Mouse (Mus musculus) liver, adult 2 months (tissue): ENCODE results near the gene Tktl2. TPM values are rescaled to one million over a fixed set of nuclear protein-coding genes. Genes with fewer than 3 reads are reported as not detected.
A peak's percentile ranks its signal among the peaks of the same experiment; 100 is the strongest.

Experiments used
- DNase-seq: peaks from one replicate; pipeline ENCODE4 v3.0.0-alpha.2; 2011; ENCODE audit warnings: low read depth, low spot score; ENCODE audit errors: extremely low read depth
- H3K27ac ChIP-seq: fragments of 200-500 bp; replicated peaks from 2 replicates; pipeline ENCODE4 v1.5.1; 2012; ENCODE audit warnings: low read depth, mild to moderate bottlenecking, control low read depth, inconsistent platforms, low read length; ENCODE audit not compliant: insufficient read depth
- H3K27me3 ChIP-seq: fragments of 200-500 bp; 2 replicates; pipeline ENCODE4 v1.6.1; 2012; ENCODE audit warnings: mild to moderate bottlenecking, moderate library complexity, low read length, inconsistent platforms; ENCODE audit not compliant: control insufficient read depth, insufficient read depth
- H3K36me3 ChIP-seq: fragments of 200-500 bp; 2 replicates; pipeline ENCODE4 v1.6.1; 2012; ENCODE audit warnings: low read length, inconsistent platforms; ENCODE audit not compliant: control insufficient read depth, insufficient read depth
- H3K4me1 ChIP-seq: fragments of 200-500 bp; 2 replicates; pipeline ENCODE4 v1.6.1; 2011; ENCODE audit warnings: low read length; ENCODE audit not compliant: control insufficient read depth, insufficient read depth
- H3K4me3 ChIP-seq: fragments of 200-500 bp; 2 replicates; pipeline ENCODE4 v1.5.1; 2011; ENCODE audit warnings: low read depth, mild to moderate bottlenecking, control low read depth, low read length, moderate library complexity; ENCODE audit not compliant: insufficient read depth
- H3K79me2 ChIP-seq: fragments of 200-500 bp; 2 replicates; pipeline ENCODE4 v1.6.1; 2012; ENCODE audit warnings: inconsistent platforms, mild to moderate bottlenecking, low read length, moderate library complexity; ENCODE audit not compliant: control insufficient read depth, insufficient read depth
- H3K9ac ChIP-seq: fragments of 200-500 bp; 2 replicates; pipeline ENCODE4 v1.6.1; 2012; ENCODE audit warnings: low read depth, mild to moderate bottlenecking, control low read depth, inconsistent platforms, low read length
- CTCF ChIP-seq: fragments of 200-500 bp; IDR thresholded peaks from 2 replicates; pipeline ENCODE4 v1.5.1; 2011; ENCODE audit warnings: low read depth, low read length, control low read depth
- POLR2A ChIP-seq: fragments of 200-500 bp; IDR thresholded peaks from 2 replicates; pipeline ENCODE4 v1.6.1; 2011; ENCODE audit warnings: low read length, control low read depth; ENCODE audit not compliant: insufficient read depth; ENCODE audit errors: extremely low read depth
- WGBS: fragments of 180-500 bp; shearing (Covaris S2); methylation state at CpG from one replicate; pipeline ENCODE4 v1.1.7; 2018; 5-methylcytosine and 5-hydroxymethylcytosine counted together
- polyA plus RNA-seq: library from polyadenylated mRNA; depleted of rRNA; stranded (reverse); fragments of >200 nt; gene quantifications from 2 replicates; pipeline ENCODE4 v1.2.3, GENCODE M21; 2012
- total RNA-seq: library from RNA; depleted of rRNA; stranded (reverse); fragments of >200 nt; gene quantifications from 2 replicates; pipeline ENCODE4 v1.2.3, GENCODE M21; 2014

Tktl2 gene
- total and polyA plus RNA-seq, 2 experiments: not detected

- Histone ChIP-seq H3K79me2 (no peaks in the 10 kb centered on the region), H3K27me3 (no peaks in the 10 kb centered on the region), H3K4me1 (no peaks in the 10 kb centered on the region), H3K27ac (no peak overlapping the region), H3K4me3 (no peak overlapping the region), H3K36me3 (no peaks in the 10 kb centered on the region), H3K9ac (no peak overlapping the region)
- no peak for DNase-seq
- 34% methylated on average over 2 of the region's 2 CpGs for WGBS
- TF ChIP-seq CTCF (no peak), POLR2A (no peak)
Observed at GRCm38 (mm10) chr8:66494496-66494895, 17.1 kb upstream of the Tktl2 start.

- H3K79me2 ChIP-seq: no peaks in the 10 kb centered on the region
- no peaks in the 10 kb centered on the region for H3K36me3 ChIP-seq
- no peak for DNase-seq
- no peak overlapping the region for H3K4me3 ChIP-seq
- WGBS: 6% methylated on average over 8 of the region's 8 CpGs
- H3K4me1 ChIP-seq: no peaks in the 10 kb centered on the region
- no peak overlapping the region for H3K27ac ChIP-seq
- H3K27me3 ChIP-seq: no peaks in the 10 kb centered on the region
- TF ChIP-seq POLR2A (no peak), CTCF (peak; percentile 88)
- H3K9ac ChIP-seq: no peak overlapping the region
Observed at GRCm38 (mm10) chr8:66495726-66496125, 15.8 kb upstream of the Tktl2 start.

GRCm38 (mm10) chr8:66496998-66497577 is 14.5 kb upstream of the Tktl2 start:
- Histone ChIP-seq H3K79me2 (no peaks in the 10 kb centered on the region), H3K36me3 (no peaks in the 10 kb centered on the region), H3K27me3 (no peaks in the 10 kb centered on the region), H3K9ac (no peak overlapping the region), H3K4me3 (no peak overlapping the region), H3K27ac (no peak overlapping the region), H3K4me1 (no peaks in the 10 kb centered on the region)
- TF ChIP-seq CTCF (peak; percentile 35), POLR2A (no peak)
- DNase-seq: peak; percentile 59
- 38% methylated on average over 4 of the region's 4 CpGs for WGBS

- WGBS: 71% methylated on average over 2 of the region's 2 CpGs
- DNase-seq: no peak
Observed at GRCm38 (mm10) chr8:66503381-66503780, 8.2 kb upstream of the Tktl2 start.

GRCm38 (mm10) chr8:66519149-66519548 is 7.6 kb downstream of the Tktl2 start:
- no peaks in the 10 kb centered on the region for H3K27me3 ChIP-seq
- no peaks in the 10 kb centered on the region for H3K4me1 ChIP-seq

More at GRCm38 (mm10) chr8:66503381-66503780, 8.2 kb upstream of the Tktl2 start:
- H3K79me2 ChIP-seq: no peaks in the 10 kb centered on the region
- H3K27me3 ChIP-seq: no peaks in the 10 kb centered on the region
- no peak overlapping the region for H3K27ac ChIP-seq
- H3K36me3 ChIP-seq: no peaks in the 10 kb centered on the region
- TF ChIP-seq POLR2A (no peak), CTCF (no peak)
- H3K4me1 ChIP-seq: no peaks in the 10 kb centered on the region
- no peak overlapping the region for H3K4me3 ChIP-seq
- H3K9ac ChIP-seq: no peak overlapping the region

GRCm38 (mm10) chr8:66520576-66520975 is 9.0 kb downstream of the Tktl2 start:
- H3K4me3 ChIP-seq: no peak overlapping the region
- no peaks in the 10 kb centered on the region for H3K4me1 ChIP-seq
- H3K27me3 ChIP-seq: no peaks in the 10 kb centered on the region
- H3K36me3 ChIP-seq: no peaks in the 10 kb centered on the region
- no peak overlapping the region for H3K27ac ChIP-seq
- DNase-seq: no peak
- TF ChIP-seq POLR2A (no peak), CTCF (no peak)
- H3K9ac ChIP-seq: no peak overlapping the region
- H3K79me2 ChIP-seq: no peaks in the 10 kb centered on the region

More at GRCm38 (mm10) chr8:66519149-66519548, 7.6 kb downstream of the Tktl2 start:
- DNase-seq: peak; percentile 51
- Histone ChIP-seq H3K4me3 (no peak overlapping the region), H3K27ac (no peak overlapping the region), H3K79me2 (no peaks in the 10 kb centered on the region), H3K9ac (no peak overlapping the region), H3K36me3 (no peaks in the 10 kb centered on the region)
- WGBS: 53% methylated on average over 2 of the region's 2 CpGs
- TF ChIP-seq POLR2A (no peak), CTCF (no peak)
